Mouse (Mus musculus): ENCODE results near the gene Galnt17. TPM values are rescaled to one million over a fixed set of nuclear protein-coding genes. Genes with fewer than 3 reads are reported as not detected.

Gene Galnt17
- polyA plus RNA-seq, 1 experiment from 2014 or later: 0.09 TPM

GRCm38 (mm10) chr5:130979321-130979720, 329.0 kb downstream of the Galnt17 start:
- Histone ChIP-seq H3K4me1 (replicated peaks) (no peaks in the 10 kb centered on the region), H3K27me3 (no peaks in the 10 kb centered on the region), H3K9me3 (replicated peaks) (no peaks in the 10 kb centered on the region; the same call in 1 of the 2 replicates), H3K4me2 (no peak overlapping the region), H3K27ac (replicated peaks) (no peak overlapping the region), H3K4me3 (replicated peaks) (no peak overlapping the region), H3K9ac (no peak overlapping the region), H3K36me3 (replicated peaks) (no peaks in the 10 kb centered on the region)
- no peak for ATAC-seq (ENCODE audit: insufficient read depth)
- WGBS (ENCODE audit: insufficient replicate concordance): 70% methylated on average over 8 of the region's 8 CpGs

DNA sequence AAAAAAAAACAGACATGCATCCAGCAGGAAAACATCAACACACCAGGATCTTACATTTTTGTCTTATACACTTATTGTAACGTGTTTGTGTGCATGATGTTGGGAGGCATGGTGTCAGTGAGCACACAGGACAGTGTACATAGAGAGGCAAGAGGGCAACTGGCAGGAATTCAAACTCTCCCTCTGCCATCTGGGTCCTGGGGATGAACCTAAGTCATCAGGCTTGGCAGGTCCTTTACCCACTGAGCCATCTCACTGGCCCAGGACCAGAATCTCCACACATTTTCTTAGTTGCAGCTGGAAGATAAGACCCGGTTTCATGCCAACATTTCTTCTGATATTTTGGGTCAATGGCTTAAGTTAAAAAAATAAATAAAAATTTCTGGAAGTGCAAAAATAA, 329.4 kb downstream of the Galnt17 start:
- Histone ChIP-seq H3K4me3 (replicated peaks) (no peak overlapping the region), H3K36me3 (replicated peaks) (no peaks in the 10 kb centered on the region), H3K4me2 (no peak overlapping the region), H3K27ac (replicated peaks) (no peak overlapping the region), H3K9ac (no peak overlapping the region), H3K27me3 (no peaks in the 10 kb centered on the region), H3K9me3 (replicated peaks) (no peaks in the 10 kb centered on the region; the same call in 1 of the 2 replicates), H3K4me1 (replicated peaks) (no peaks in the 10 kb centered on the region)
- WGBS (ENCODE audit: insufficient replicate concordance): 52% methylated on average over 2 of the region's 2 CpGs
- no peak for ATAC-seq (ENCODE audit: insufficient read depth)

DNA sequence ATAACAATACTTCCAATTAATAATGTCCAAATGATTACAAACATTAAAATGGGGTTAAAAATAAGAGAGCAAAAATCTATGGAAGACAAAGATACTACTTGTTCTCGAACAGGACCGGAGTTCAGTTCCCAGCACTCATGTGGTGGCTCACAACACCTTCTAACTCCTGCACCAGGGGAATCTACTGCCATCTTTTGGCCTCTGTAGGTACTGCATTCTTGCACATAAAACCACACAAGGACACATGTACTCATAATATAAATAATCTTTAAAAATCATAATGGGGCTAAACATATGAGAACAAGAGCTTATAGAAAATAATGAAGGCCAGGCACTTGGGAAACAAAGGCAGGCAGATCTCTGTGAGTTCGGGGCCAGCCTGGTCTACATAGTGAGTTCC, 330.3 kb downstream of the Galnt17 start:
- H3K9me3 ChIP-seq (replicated peaks): no peaks in the 10 kb centered on the region; the same call in 1 of the 2 replicates
- H3K4me2 ChIP-seq: no peak overlapping the region
- no peak for ATAC-seq (ENCODE audit: insufficient read depth)
- H3K27me3 ChIP-seq: no peaks in the 10 kb centered on the region
- H3K27ac ChIP-seq (replicated peaks): no peak overlapping the region
- 55% methylated on average over 3 of the region's 3 CpGs for WGBS (ENCODE audit: insufficient replicate concordance)
- H3K9ac ChIP-seq: no peak overlapping the region
- H3K4me3 ChIP-seq (replicated peaks): no peak overlapping the region
- no peaks in the 10 kb centered on the region for H3K36me3 ChIP-seq (replicated peaks)
- H3K4me1 ChIP-seq (replicated peaks): no peaks in the 10 kb centered on the region

GRCm38 (mm10) chr5:130952361-130952760, 355.9 kb downstream of the Galnt17 start:
- H3K27ac ChIP-seq (replicated peaks): no peak overlapping the region
- H3K4me3 ChIP-seq (replicated peaks): no peak overlapping the region
- no peaks in the 10 kb centered on the region for H3K36me3 ChIP-seq (replicated peaks)
- H3K4me1 ChIP-seq (replicated peaks): no peaks in the 10 kb centered on the region
- H3K9me3 ChIP-seq (replicated peaks): no peaks in the 10 kb centered on the region; the same call in 1 of the 2 replicates
- no peak for ATAC-seq (ENCODE audit: insufficient read depth)
- H3K27me3 ChIP-seq: no peaks in the 10 kb centered on the region
- H3K9ac ChIP-seq: no peak overlapping the region
- H3K4me2 ChIP-seq: no peak overlapping the region
- 69% methylated on average over 7 of the region's 7 CpGs for WGBS (ENCODE audit: insufficient replicate concordance)

- no peak overlapping the region for H3K4me2 ChIP-seq
- 37% methylated on average over 6 of the region's 6 CpGs for WGBS (ENCODE audit: insufficient replicate concordance)
- no peak overlapping the region for H3K9ac ChIP-seq
- no peaks in the 10 kb centered on the region for H3K36me3 ChIP-seq (replicated peaks)
- H3K9me3 ChIP-seq (replicated peaks): no peaks in the 10 kb centered on the region; the same call in 1 of the 2 replicates
- H3K27me3 ChIP-seq: no peaks in the 10 kb centered on the region
- ATAC-seq (ENCODE audit: insufficient read depth): no peak
- H3K4me3 ChIP-seq (replicated peaks): no peak overlapping the region
- no peaks in the 10 kb centered on the region for H3K4me1 ChIP-seq (replicated peaks)
- H3K27ac ChIP-seq (replicated peaks): no peak overlapping the region
Observed at GRCm38 (mm10) chr5:130950894-130951400, 357.4 kb downstream of the Galnt17 start.

GRCm38 (mm10) chr5:130950421-130950820, 357.9 kb downstream of the Galnt17 start:
- no peak for ATAC-seq (ENCODE audit: insufficient read depth)
- H3K4me1 ChIP-seq (replicated peaks): no peaks in the 10 kb centered on the region
- H3K4me3 ChIP-seq (replicated peaks): no peak overlapping the region
- no peak overlapping the region for H3K9ac ChIP-seq
- H3K27ac ChIP-seq (replicated peaks): no peak overlapping the region
- no peaks in the 10 kb centered on the region for H3K27me3 ChIP-seq
- no peaks in the 10 kb centered on the region for H3K36me3 ChIP-seq (replicated peaks)
- WGBS (ENCODE audit: insufficient replicate concordance): 50% methylated on average over 4 of the region's 4 CpGs
- no peaks in the 10 kb centered on the region; the same call in 1 of the 2 replicates for H3K9me3 ChIP-seq (replicated peaks)
- no peak overlapping the region for H3K4me2 ChIP-seq

DNA sequence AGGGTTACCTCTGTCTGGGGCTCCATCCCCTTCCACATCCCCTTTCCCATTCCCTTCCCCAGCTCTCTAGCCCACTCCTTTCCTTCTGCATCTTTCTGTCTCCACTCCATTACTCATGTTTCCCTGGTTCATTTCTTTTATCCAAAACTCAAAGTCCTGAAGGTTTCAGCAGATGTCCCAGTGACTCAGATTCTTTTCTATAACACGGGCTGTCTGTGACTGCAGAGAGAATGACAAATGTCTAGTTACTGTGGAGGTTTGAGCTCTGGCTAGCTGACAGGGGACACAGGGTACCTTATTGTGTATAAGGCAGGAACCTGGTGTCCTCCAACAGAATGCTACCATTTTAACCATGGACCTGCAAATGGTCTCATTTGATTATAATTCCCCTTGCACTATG, 358.6 kb downstream of the Galnt17 start:
- no peak overlapping the region for H3K9ac ChIP-seq
- H3K36me3 ChIP-seq (replicated peaks): no peaks in the 10 kb centered on the region
- H3K27ac ChIP-seq (replicated peaks): no peak overlapping the region
- no peak overlapping the region for H3K4me2 ChIP-seq
- H3K27me3 ChIP-seq: no peaks in the 10 kb centered on the region
- 55% methylated on average over 1 of the region's 1 CpGs for WGBS (ENCODE audit: insufficient replicate concordance)
- no peak for ATAC-seq (ENCODE audit: insufficient read depth)
- H3K9me3 ChIP-seq (replicated peaks): no peaks in the 10 kb centered on the region; the same call in 1 of the 2 replicates
- no peak overlapping the region for H3K4me3 ChIP-seq (replicated peaks)
- no peaks in the 10 kb centered on the region for H3K4me1 ChIP-seq (replicated peaks)

DNA sequence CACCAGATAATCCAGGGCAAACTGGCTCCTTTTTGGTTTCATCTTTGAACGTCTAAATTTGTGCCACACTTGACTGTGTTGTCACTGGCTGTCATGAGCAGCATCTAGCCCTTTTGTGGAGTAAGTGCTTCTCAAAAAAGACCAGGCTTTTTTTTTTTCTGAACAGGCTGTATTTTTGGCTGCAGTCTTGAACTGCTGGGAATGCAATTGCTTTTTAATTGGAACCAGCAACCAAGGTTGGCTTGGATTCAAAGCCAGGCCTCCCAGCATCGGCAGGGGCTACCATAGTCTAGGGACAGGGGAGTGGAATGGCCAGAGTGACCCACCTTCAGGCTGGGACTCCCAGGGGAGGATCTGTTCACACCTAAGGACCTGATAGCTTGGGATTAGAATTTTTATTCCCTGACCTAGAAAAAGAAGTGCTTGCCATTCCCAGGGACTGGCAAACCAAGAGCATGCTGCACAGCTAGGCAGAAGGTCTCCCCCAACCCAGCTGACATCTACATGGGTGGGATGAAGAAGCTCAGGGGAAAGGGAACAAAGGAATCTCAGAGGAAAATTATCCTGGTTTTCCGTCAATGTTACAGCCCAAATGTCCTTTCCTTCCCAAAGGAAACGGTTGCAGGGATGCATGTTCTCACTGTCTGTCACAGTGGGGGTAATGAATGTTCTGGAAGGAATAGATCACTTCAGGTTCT, 369.2 kb downstream of the Galnt17 start:
- no peak overlapping the region for H3K27ac ChIP-seq (replicated peaks)
- 44% methylated on average over 4 of the region's 4 CpGs for WGBS (ENCODE audit: insufficient replicate concordance)

GRCm38 (mm10) chr5:130938274-130938741, 370.0 kb downstream of the Galnt17 start:
- 16% methylated on average over 7 of the region's 7 CpGs for WGBS (ENCODE audit: insufficient replicate concordance)
- Histone ChIP-seq H3K9me3 (replicated peaks) (0 out of 2 replicates have a peak, but pooled peaks cover 5% of the 10 kb centered on the region), H3K27me3 (no peaks in the 10 kb centered on the region), H3K27ac (replicated peaks) (no peak overlapping the region), H3K9ac (no peak overlapping the region), H3K4me2 (no peak overlapping the region), H3K4me3 (replicated peaks) (no peak overlapping the region), H3K4me1 (replicated peaks) (no peaks in the 10 kb centered on the region), H3K36me3 (replicated peaks) (no peaks in the 10 kb centered on the region)
- no peak for ATAC-seq (ENCODE audit: insufficient read depth)

More for the DNA sequence above, 369.2 kb downstream of the Galnt17 start:
- no peak overlapping the region for H3K4me2 ChIP-seq
- no peaks in the 10 kb centered on the region for H3K27me3 ChIP-seq
- no peak for ATAC-seq (ENCODE audit: insufficient read depth)
- no peaks in the 10 kb centered on the region for H3K36me3 ChIP-seq (replicated peaks)
- H3K9me3 ChIP-seq (replicated peaks): 0 out of 2 replicates have a peak, but pooled peaks cover 5% of the 10 kb centered on the region
- H3K9ac ChIP-seq: no peak overlapping the region
- H3K4me3 ChIP-seq (replicated peaks): no peak overlapping the region
- H3K4me1 ChIP-seq (replicated peaks): no peaks in the 10 kb centered on the region

- WGBS (ENCODE audit: insufficient replicate concordance): 65% methylated on average over 1 of the region's 1 CpGs
- Histone ChIP-seq H3K4me2 (no peak overlapping the region), H3K9me3 (replicated peaks) (0 out of 2 replicates have a peak, but pooled peaks cover under 1% of the 10 kb centered on the region), H3K36me3 (replicated peaks) (no peaks in the 10 kb centered on the region), H3K9ac (no peak overlapping the region), H3K27ac (replicated peaks) (no peak overlapping the region), H3K27me3 (no peaks in the 10 kb centered on the region), H3K4me3 (replicated peaks) (no peak overlapping the region), H3K4me1 (replicated peaks) (no peaks in the 10 kb centered on the region)
- ATAC-seq (ENCODE audit: insufficient read depth): no peak
Observed at GRCm38 (mm10) chr5:130930999-130931398, 377.3 kb downstream of the Galnt17 start.

DNA sequence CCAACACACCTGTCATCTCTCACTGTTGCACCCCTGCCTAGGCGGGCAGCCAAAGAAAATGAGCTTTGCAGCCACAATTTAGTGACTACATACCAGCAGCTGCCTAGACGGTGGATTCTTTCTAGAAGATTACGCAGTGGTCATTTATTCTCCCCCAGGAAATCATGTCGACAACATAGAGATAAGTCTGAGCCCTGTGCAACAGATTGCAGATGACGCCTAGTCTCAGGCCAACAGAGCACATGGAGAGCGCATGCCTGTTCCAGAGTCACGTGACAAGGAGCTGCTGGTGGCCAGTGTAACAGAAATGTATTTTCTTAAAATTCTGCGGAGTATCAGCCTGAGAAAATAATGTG, 380.5 kb downstream of the Galnt17 start:
- no peak for ATAC-seq (ENCODE audit: insufficient read depth)
- Histone ChIP-seq H3K36me3 (replicated peaks) (no peaks in the 10 kb centered on the region), H3K4me3 (replicated peaks) (no peak overlapping the region), H3K4me1 (replicated peaks) (no peaks in the 10 kb centered on the region), H3K27ac (replicated peaks) (no peak overlapping the region), H3K9ac (no peak overlapping the region), H3K27me3 (no peaks in the 10 kb centered on the region), H3K9me3 (replicated peaks) (0 out of 2 replicates have a peak, but pooled peaks cover 4% of the 10 kb centered on the region), H3K4me2 (no peak overlapping the region)
- 63% methylated on average over 8 of the region's 8 CpGs for WGBS (ENCODE audit: insufficient replicate concordance)
